Mouse (Mus musculus): ENCODE measurements at regions not wholly inside any gene's neighbourhood (a gene's known extent, or its start where the extent isn't known, plus 50 kb on each side); places are given as distances from the start of the nearest gene placed in this dataset.
A peak's percentile ranks its signal among the peaks of the same experiment; 100 is the strongest.

DNA sequence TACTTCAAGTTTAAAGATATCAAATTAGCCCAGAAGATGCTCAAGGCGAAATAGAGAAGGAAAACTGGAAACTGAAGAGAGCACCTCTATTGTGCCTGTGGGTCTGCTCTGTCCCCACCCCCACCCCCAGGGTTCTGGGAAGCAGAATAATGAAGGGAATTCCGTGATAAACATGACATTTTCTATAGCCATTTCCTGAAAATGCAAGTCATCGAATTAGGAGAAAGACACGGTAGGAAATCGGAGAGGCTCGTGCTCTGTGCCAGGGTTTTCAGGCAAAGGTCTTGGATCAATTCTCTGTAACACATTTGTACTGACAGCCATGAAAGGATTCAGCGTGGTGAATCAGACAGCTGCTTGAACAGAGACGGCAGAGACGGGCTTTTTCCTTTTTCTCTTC, 152.7 kb downstream of the Phlda1 start:
- intact Hi-C loops (cut with DNase I): loop anchor here (5.0 kb wide), 1 partner anchor 152 kb away; the partner anchor contains the start of gene Phlda1
- TF ChIP-seq CTCF (IDR thresholded peaks at IDR 0.05): no peak
- DNase-seq (ENCODE audit: extremely low spot score in 1 of 2, low spot score in 2 of 2): no peak
- Histone ChIP-seq H3K27ac (no peak overlapping the region), H3K4me3 (peak overlapping the region; percentile 13)

DNA sequence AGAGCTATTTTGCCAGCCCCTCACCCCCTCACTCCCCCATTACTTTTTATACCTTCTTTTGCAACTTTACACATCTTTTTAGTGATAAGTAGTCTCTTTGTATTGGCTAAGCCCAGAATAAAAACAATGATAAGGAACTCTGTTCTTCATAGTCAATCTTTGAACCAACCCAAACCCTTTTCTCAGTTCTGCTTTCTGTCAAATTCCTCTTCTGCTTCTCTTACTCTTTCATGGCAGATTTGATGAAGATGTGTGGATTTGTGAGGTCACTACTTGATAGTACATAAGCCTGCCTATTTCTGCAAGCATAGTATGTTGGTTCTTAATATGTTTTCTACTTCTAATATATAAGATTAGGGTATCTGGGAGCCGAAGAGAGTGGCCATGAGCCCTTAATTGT, 156.6 kb downstream of the Phlda1 start:
- DNase-seq (ENCODE audit: extremely low spot score in 1 of 2, low spot score in 2 of 2): no peak
- intact Hi-C loops (cut with DNase I): no loop called here
- TF ChIP-seq CTCF (IDR thresholded peaks at IDR 0.05): no peak
- H3K4me3 ChIP-seq: no peak overlapping the region
- H3K27ac ChIP-seq: no peak overlapping the region

DNA sequence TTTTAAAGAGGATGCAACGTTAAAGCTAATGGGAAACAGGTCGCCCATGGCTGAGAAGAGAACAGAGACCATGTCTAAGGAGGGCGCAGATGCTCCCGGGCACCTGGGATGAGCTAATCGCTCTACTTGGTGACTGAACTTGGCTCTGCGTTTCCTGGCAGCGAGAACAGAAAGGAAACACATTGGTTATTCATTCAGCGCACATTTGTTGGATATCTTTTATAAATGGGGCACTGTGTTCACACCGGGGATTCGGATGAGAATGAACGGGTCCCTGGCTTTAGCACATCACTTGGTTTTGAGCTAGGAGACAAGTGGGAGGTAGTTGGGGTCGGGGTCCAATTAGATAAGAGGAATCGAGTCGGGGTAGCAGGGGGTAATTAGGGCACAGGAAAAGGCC, 159.7 kb downstream of the Phlda1 start:
- DNase-seq (ENCODE audit: extremely low spot score in 1 of 2, low spot score in 2 of 2): no peak
- Histone ChIP-seq H3K4me3 (no peak overlapping the region), H3K27ac (no peak overlapping the region)
- intact Hi-C loops (cut with DNase I): no loop called here
- TF ChIP-seq CTCF (IDR thresholded peaks at IDR 0.05): no peak

DNA sequence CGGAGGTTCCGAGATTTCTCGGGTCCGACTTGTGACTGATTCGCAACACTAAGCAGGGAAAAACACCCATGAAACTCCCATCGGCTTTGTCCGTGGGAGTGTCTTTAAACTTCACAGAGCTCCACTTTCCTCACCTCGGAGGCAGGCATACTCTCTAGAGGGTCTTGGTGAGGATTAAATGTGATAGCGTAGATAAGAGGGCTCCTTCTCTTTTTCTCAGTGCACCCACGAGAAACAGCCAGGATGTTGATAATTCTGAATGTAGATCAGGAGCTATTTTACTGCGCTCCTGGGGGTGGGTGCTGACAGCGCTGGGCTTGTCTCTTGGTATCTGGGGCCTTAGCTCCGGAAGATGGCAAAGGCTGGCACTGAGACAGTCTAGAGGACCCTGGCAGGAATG, 160.9 kb downstream of the Phlda1 start:
- TF ChIP-seq CTCF (IDR thresholded peaks at IDR 0.05): no peak
- no peak overlapping the region for H3K27ac ChIP-seq
- H3K4me3 ChIP-seq: no peak overlapping the region
- intact Hi-C loops (cut with DNase I): no loop called here
- no peak for DNase-seq (ENCODE audit: extremely low spot score in 1 of 2, low spot score in 2 of 2)

DNA sequence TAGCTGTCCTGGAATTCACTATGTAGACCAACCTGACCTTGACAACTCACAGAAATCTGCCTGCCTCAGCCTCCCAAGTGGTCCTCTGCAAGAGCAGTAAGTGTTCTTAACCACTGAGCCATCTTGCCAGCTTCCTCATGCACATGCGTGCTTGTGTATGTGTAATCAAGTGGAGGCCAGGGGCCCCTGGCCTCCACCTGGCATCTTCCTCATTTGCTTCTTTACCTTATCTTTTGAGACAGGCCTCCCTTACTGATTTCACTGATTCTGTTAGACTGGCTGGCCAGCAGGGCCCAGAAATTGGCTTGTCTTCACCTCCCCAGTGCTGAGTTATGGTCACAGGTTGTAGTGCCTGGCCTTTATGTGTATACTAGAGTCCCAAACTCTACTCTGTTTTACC, 162.6 kb downstream of the Phlda1 start:
- Histone ChIP-seq H3K27ac (no peak overlapping the region), H3K4me3 (no peak overlapping the region)
- TF ChIP-seq CTCF (IDR thresholded peaks at IDR 0.05): no peak
- no peak for DNase-seq (ENCODE audit: extremely low spot score in 1 of 2, low spot score in 2 of 2)
- intact Hi-C loops (cut with DNase I): no loop called here

DNA sequence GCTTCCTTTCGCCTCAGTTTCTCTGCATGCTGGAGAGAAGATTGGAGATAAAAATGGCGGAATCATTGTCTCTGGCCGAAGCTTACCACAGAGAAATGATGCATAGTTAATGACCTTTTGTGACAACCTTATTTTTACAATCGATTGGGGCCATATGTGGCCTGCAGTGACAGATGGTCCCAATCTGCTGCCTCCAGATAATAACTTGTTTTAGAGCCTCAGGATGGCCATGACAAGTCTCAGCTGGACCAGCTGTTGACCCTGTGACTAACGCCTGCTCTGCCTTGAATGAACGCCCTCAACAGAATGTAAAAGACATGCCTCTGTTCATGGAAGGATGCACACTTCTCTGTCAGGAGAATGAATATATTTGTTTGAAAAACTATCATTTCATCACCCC, 163.6 kb downstream of the Phlda1 start:
- no peak for TF ChIP-seq CTCF (IDR thresholded peaks at IDR 0.05)
- intact Hi-C loops (cut with DNase I): no loop called here
- DNase-seq (ENCODE audit: extremely low spot score in 1 of 2, low spot score in 2 of 2): no peak
- H3K4me3 ChIP-seq: no peak overlapping the region
- H3K27ac ChIP-seq: no peak overlapping the region

DNA sequence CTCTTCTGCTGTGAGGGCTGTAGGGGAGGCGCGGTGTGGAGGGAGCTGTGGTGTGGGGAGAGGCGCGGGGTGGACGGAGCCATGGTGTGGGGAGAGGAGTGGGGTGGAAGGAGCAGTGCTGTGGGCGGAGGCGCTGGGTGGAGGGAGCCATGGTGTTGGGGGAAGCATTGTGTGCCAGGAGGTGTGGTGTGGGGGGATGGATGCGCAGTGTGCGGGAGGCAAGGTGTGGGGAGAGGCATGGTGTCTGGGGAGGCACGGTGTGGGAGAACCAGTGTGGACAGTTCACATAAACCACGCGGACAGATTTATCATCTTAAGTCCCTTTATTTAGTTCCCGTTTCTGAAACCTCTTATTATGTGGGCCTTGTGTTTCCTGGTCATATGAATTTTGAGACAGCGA, 164.6 kb downstream of the Phlda1 start:
- Histone ChIP-seq H3K4me3 (no peak overlapping the region), H3K27ac (no peak overlapping the region)
- DNase-seq (ENCODE audit: extremely low spot score in 1 of 2, low spot score in 2 of 2): no peak
- no peak for TF ChIP-seq CTCF (IDR thresholded peaks at IDR 0.05)
- intact Hi-C loops (cut with DNase I): no loop called here

DNA sequence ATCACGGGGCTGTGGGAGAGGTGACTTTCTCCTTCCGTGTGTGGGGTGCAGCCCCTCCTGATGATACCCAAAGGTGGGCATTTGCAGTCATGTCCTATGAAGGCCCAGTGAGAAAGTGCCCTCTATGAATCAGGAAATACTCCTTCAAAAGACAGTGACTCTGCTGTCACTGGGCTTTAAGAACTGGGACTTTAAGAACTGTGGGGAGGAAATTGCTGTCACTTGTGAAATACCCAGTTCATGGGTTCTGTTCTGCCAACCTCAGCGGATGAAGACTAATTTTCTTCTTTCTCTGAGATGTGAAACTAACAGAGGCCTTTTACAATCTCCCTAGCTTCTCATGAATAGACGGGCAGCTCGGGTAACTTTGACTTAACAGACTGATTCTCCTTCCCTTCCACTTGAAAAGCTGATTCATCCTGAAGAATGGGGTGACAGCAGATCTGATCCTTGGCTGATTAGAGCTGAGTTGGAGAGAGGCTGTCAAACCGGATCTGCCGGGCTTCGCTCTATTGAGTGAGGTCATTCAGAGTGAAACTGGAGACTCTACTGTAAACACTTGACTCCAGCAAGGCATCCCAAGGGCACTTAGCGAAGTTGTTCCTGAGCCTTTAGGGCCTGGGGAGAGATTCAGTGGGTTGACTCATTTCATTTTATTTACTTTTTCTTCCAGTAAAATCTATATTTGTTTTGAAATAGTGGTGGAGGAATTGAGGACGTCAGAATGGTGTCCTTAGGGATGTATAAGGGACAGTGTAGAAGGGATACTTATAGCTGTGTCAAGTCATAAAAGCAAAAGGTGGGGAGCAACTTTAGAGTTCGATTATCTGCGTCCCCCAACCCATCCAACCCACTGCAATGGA, 166.6 kb downstream of the Phlda1 start:
- Histone ChIP-seq H3K4me3 (no peak overlapping the region), H3K27ac (no peak overlapping the region)
- intact Hi-C loops (cut with DNase I): no loop called here
- no peak for TF ChIP-seq CTCF (IDR thresholded peaks at IDR 0.05)
- DNase-seq (ENCODE audit: extremely low spot score in 1 of 2, low spot score in 2 of 2): no peak

DNA sequence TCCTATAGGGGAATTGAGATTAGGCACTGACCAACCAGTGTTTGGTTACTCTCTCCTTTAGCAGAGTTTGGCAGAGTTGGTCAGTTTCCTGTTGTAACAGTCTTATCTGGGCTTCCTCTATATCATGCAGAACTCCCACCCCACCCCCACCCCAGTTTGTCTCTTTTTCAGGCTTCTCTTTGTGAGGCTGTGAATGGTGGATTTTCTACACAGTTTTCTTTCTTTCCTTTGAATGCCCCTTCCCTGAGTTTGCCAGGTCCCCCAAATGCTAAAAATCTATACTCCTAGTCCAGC, 167.2 kb downstream of the Phlda1 start:
- H3K27ac ChIP-seq: no peak overlapping the region
- intact Hi-C loops (cut with DNase I): no loop called here
- H3K4me3 ChIP-seq: no peak overlapping the region
- no peak for TF ChIP-seq CTCF (IDR thresholded peaks at IDR 0.05)
- DNase-seq (ENCODE audit: extremely low spot score in 1 of 2, low spot score in 2 of 2): no peak

DNA sequence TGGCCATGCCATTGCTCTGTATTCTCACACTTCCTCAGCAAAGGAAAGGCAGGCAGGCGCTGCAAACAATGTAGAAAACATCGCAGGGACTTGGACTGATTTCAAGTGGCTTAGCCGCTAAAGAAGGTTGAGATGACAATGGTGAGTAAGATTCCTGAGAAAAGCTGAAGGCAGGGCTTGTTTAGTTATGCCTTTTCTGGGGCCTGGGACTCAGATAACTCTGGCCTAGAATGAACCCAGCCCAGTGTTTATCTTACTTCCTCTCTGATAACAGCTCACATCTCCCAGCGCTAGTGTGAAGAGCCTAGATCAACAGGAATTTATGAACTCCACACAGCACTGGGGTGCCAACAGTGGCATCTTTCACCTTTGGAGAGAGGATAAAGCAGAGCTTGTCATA, 170.2 kb downstream of the Phlda1 start:
- H3K27ac ChIP-seq: no peak overlapping the region

DNA sequence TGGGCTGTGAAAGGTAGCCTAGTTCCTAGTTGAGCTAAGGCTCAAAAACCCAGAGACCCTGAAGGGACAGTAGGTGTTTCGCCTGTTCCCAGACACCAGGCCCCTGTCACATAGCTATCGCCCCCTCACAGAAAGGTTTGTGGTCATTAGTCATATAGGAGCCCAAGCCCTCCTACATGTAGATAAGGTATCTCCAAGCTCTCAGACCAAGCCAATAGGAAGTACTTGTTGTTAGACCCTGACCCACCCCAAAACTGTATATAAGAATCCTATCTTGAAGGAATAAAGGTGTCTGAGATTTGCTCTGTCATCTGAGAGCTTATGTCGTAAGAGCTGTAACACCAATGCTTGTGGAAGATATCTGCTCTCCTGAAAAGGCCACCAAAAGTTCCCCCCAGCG, 174.8 kb downstream of the Phlda1 start:
- intact Hi-C loops (cut with DNase I): no loop called here
- no peak for TF ChIP-seq CTCF (IDR thresholded peaks at IDR 0.05)
- DNase-seq (ENCODE audit: extremely low spot score in 1 of 2, low spot score in 2 of 2): no peak
- Histone ChIP-seq H3K27ac (no peak overlapping the region), H3K4me3 (no peak overlapping the region)

More for the DNA sequence above, 170.2 kb downstream of the Phlda1 start:
- no peak for DNase-seq (ENCODE audit: extremely low spot score in 1 of 2, low spot score in 2 of 2)
- no peak for TF ChIP-seq CTCF (IDR thresholded peaks at IDR 0.05)
- no peak overlapping the region for H3K4me3 ChIP-seq
- intact Hi-C loops (cut with DNase I): no loop called here

DNA sequence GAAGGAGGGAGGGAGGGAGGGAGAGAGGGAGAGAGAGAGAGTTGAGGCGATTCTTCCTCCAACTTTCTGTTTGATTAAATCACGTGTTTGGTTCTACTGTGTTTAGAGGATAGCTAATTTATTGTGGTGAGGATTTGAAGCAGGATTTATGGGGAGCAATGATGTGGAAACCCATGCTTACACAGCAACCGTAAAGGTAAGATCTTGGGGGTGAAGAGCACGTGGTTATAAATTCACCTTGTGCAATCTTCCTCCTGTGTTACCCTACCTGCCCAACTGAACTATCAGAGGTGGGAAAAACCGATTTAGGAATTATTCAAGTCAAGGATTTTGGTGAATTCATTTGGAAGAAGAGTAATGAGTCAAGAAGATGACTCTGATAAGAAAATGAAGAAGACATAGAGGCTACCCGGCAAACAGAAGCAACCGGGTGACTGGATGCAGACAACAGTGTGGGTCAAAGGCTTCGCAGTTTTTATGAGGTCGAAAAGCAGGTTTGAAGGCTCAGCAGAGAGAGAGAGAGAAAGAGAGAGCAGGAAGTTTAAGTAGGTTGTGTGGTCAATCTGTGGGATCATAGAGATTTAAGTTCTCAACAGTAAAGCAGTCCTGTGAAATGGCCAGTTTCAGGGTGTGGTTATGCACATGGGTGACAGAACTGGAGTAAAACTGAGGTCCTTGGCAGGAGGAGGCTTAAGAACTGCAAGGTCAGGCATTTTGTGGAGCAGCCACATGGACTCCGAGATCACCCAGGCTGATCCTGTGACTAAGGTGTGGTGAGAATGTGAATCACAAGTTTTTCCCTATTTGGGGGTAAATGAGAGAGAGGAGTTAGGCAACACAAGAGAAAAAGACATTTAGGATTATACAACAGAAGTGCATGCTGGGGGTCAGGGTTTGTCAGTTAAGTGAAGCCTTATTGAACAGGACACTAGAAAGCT, 178.6 kb downstream of the Phlda1 start:
- intact Hi-C loops (cut with DNase I): no loop called here
- Histone ChIP-seq H3K27ac (no peak overlapping the region), H3K4me3 (no peak overlapping the region)
- TF ChIP-seq CTCF (IDR thresholded peaks at IDR 0.05): no peak
- no peak for DNase-seq (ENCODE audit: extremely low spot score in 1 of 2, low spot score in 2 of 2)

All from left cerebral cortex, adult 2 months (tissue).